Mouse (Mus musculus): Measurements from ENCODE around the gene Mdp1.

DNA sequence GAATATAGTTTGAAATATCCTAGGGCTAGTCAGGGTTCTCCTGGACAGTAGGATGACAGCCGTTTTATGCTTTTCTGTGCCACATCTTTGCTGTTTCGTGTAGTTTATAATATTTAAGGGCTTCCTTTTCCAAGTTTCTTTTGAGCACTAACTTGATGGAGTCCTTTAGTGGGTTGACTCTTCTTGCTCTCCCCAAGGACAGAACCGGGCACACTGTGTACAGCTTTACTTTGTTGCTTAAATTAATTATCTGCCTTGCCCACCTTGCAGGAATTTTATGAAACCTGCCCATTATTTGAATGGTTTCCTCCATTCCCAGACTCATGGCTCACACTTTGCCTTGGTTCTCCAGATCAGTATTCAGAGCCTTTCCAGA, 21.8 kb upstream of the Mdp1 start:
- TF ChIP-seq EP300 (IDR thresholded peaks at IDR 0.05; ENCODE audit: low read depth) (no peak), CTCF (IDR thresholded peaks at IDR 0.05; ENCODE audit: low read depth) (no peak)

All from liver, postnatal 0 days (tissue).